Mouse (Mus musculus) layer of hippocampus, postnatal 36 days (tissue): ENCODE measurements around the gene Rsg1. TPM values are rescaled to one million over a fixed set of nuclear protein-coding genes. Genes with fewer than 3 reads are reported as not detected.

Source experiments
- DNase-seq, 2 experiments: peaks; one replicate each; pipeline ENCODE4 v3.0.0; 2022
- total RNA-seq, 2 experiments: library from RNA; stranded (reverse); gene quantifications; 2 replicates each; pipeline ENCODE4 v1.2.3; 2021

The Rsg1 gene
- total RNA-seq, 2 experiments from 2014 or later = 2.7 to 4.1 TPM

GRCm38 (mm10) chr4:141247776-141248613 lies 34.2 kb downstream of the Rsg1 start:
- no peak for DNase-seq

DNA sequence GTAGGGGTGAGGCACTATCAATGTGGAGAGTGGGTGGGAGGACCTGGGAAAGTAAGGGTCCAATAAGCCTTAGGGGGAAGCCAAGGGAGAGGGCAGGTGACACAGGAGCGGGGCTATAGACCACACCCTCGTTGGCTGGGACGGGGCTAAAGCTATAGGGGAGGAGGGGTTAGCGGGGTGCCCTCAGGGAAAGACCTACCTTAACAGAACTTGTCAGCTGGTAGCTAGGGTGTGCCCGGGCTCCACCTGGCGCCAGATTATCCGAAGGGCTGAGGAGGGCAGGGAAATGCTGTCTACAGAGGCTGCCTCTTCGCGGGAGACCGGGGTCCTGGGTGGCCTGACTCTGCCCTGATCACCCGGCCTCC lies 34.8 kb downstream of the Rsg1 start:
- DNase-seq = no peak

DNA sequence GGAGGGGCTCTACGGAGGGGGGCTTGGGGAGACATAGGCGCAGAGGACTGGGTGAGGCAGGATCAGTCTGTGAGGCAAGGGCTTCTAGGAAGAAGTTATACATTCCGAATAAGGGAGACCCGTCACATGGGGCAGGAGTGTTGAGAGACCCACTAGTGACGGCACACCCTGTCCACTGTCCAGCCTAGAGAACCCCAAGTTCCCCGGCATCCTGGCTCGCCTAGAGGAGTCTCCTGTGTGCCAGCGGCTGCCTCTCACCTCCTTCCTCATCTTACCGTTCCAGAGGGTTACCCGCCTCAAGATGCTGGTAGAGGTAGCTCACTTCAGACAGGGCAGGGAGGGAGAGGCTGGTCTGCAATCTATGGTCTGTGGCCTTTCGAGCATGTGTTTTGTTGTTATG lies 35.6 kb downstream of the Rsg1 start:
- DNase-seq = no peak

- no peak for DNase-seq
Measured at GRCm38 (mm10) chr4:141251071-141251470, 37.3 kb downstream of the Rsg1 start.

DNA sequence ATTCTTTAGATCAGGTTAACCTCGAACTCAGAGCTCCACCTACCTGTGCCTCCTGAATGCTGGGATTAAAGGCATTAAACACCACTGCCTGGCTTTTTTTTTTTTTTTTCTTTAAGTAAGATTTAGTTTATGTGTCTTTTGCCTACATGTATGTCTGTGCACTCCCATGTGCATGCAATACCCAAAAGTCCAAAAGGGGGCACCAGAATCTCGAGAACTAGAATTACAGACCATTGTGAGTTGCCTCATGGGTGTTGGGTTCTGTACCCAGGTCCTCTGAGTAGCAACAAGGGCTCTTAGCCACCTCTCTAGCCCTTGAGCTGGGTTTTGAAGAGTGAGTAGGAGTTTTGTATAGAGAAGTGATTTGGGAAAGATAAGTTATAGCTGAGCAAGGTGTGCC lies 38.9 kb downstream of the Rsg1 start:
- no peak for DNase-seq

DNA sequence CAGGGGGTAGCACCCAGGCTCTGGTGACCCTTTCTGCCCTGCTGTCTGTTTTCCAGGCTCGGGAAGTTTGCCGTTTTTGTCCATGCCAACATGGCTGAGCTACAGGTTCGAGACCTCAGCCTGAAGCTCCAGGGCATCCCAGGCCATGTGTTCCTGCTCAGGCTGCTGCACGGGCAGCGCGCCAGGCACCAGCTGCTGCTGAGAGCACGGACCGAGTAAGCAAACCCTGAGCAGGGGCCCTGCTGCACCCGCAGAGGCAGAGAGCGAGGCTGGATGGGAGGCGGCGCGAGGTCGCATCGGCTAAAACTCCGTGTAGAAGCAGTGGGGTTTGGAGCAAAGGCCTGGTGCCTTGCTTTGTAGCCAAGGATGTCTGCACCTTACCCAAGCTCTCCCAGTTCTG lies 40.5 kb downstream of the Rsg1 start:
- DNase-seq = no peak

GRCm38 (mm10) chr4:141257440-141257839 lies 43.7 kb downstream of the Rsg1 start:
- DNase-seq = no peak

DNA sequence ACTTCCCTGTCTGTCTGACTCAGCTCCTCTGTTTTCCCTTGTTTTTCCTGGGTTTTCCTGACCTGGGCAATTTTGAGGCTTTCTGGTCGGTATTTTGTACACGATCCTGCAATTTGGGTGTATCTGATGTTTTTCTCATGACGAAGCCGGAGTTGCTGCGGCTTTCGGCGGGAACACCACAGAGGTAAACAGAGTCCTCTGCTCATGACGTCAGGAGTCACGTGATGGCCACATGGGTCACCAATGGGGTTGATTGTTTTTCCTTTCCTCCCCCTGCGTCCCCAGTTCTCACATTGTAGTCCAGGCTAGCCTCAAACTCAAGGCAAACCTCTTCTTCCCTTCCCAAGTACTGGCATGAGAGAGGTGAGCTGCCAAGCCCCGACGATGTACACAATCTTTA lies 45.7 kb downstream of the Rsg1 start:
- DNase-seq = no peak

DNA sequence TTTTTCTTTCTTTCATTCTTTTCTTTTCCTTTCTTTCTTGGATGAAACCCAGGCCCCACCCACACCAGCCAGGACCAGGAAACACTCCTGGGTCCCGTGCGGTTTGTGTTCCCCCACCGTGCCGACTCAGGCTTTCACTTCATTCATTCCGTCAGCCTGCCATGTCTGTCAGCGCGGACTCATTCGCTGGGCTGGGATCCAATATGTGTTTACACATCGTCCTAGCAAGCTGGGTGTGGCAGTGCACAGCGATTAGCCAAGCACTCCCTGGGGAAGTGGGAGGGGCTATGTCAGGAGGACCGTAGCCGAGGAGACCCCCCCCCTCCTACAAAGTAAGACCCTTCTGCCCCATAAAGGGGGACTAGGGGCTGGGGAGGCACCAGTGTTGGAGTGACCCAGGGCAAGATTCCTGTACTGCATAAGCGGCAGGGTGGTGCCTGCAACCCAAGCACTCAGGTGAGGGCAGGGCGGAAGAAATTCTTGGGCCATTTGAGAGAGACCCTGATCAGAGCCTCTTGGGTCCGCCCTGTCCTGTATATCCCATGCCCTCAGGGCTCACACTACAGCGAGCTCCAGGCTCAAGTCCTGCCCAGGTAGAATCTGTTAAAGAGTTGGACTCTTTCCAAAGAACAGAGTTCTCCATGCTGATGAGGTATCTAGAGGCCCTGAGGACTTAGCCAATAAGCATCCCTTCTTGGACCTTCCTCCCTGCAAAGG lies 46.4 kb downstream of the Rsg1 start:
- no peak for DNase-seq

- no peak for DNase-seq
Measured at GRCm38 (mm10) chr4:141262906-141263637, 49.3 kb downstream of the Rsg1 start.

GRCm38 (mm10) chr4:141265979-141266637 lies 52.4 kb downstream of the Rsg1 start:
- no peak for DNase-seq

DNA sequence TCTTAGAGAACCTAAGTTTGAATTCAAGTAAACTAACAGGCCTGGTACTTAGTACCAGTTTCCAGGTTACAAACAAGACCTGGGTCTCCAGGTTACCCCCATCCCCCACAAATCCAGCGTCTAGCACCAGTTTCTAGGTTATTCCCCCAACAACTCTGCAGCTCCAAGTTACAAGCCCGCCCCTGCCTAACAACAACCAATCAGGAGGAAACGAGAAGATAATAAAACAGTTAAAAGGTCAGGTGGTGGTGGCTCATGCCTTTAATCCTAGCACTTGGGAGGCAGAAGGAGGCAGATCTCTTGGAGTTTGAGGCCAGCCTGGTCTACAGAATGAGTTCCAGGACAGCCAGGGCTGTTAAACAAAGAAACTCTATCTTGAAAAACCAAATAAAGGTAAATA lies 53.5 kb downstream of the Rsg1 start:
- DNase-seq = no peak

GRCm38 (mm10) chr4:141267837-141268236 lies 54.1 kb downstream of the Rsg1 start:
- DNase-seq = peak; percentile 36 to 47

DNA sequence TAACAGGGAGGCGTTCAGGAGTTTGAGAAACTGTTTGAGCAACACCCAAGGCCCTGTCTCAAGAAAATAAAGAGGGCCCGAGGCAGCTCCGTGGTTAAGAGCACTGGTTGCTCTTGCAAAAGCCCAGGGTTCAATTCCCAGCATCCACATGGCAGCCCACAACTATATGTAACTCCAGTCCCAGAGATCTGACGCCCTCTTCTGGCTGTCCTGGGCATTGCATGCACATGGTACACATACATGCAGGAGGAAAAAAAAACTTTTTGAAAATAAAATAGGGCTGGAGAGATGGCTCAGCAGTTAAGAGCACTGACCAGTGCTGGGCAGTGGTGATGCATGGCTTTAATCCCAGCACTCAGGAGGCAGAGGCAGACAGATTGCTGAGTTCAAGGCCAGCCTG lies 54.6 kb downstream of the Rsg1 start:
- DNase-seq = no peak

DNA sequence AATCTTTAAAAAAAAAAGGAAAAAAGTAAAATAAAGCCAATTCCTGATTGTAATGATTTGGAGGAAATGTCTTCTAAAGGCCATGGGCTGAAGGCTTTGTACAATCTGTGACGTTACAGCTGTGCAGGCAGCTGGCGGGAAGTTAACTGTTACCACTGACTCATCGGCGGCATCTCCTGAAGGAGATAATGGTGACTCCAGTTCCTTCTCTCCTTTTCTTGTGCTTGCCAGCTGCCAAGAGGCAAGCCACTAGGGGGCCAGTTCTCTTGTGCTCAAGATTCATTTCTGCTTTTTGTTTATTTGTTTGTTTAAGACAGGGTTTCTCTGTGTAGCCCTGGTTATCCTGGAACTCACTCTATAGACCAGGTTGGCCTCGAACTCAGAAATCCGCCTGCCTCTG lies 55.3 kb downstream of the Rsg1 start:
- DNase-seq = no peak

GRCm38 (mm10) chr4:141270201-141270940 lies 56.6 kb downstream of the Rsg1 start:
- no peak for DNase-seq

DNA sequence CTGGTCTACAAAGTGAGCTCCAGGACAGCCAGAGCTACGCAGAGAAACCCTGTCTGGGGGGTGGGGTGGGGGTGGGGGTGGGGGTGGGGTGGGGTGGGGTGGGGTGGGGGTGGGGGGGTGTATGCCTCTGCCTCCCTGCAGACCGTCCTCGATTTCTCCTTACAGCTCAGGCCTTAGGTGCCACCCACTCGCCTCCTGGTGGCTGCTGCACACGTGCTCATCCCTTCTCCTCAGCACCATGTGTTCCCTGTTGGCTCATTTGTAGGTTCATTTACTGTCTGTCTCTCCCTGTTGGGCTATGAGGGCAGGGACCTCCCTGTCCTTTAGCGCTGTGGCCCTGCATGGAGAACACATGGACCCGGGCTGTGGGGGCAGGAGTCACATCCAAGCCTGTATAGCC lies 57.5 kb downstream of the Rsg1 start:
- no peak for DNase-seq

- no peak for DNase-seq
Measured at GRCm38 (mm10) chr4:141271721-141272120, 58.0 kb downstream of the Rsg1 start.

- DNase-seq = no peak
Measured at GRCm38 (mm10) chr4:141272878-141273277, 59.1 kb downstream of the Rsg1 start.

GRCm38 (mm10) chr4:141273296-141273695 lies 59.5 kb downstream of the Rsg1 start:
- DNase-seq = peak; percentile 77 to 78

- DNase-seq = peak; percentile 14 to 25
Measured at GRCm38 (mm10) chr4:141274485-141275341, 61.0 kb downstream of the Rsg1 start.
